Mouse (Mus musculus) telencephalon, adult 2 months (tissue): ENCODE results near the gene Lonp1.
A peak's percentile ranks its signal among the peaks of the same experiment; 100 is the strongest.

ENCODE experiments used
- DNase-seq: peaks from one replicate; pipeline ENCODE4 v3.0.0-alpha.2; 2011; ENCODE audit warnings: low read depth, low spot score

Gene Lonp1

DNA sequence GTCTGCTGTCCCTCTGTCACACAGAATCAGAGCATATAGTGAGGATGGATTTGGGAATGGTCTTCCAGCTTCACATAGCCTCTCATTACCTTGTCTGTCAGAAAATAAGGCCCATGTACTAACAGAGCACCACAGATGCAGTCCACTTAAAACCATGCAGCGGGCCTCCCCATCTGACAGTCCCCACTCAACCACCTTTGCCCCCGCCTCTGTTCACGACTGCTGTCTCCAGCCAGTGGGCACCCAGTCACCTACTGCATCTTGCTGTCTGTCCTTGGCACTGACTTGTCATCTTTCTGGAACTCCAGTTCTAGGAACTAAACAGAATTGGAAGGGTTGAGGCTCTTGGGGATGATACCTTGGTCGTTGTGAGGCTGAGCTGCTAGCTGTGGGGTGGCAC is 37.8 kb downstream of the Lonp1 start:
- no peak for DNase-seq

- no peak for DNase-seq
Measured at GRCm38 (mm10) chr17:56587773-56588172, 38.9 kb downstream of the Lonp1 start.

DNA sequence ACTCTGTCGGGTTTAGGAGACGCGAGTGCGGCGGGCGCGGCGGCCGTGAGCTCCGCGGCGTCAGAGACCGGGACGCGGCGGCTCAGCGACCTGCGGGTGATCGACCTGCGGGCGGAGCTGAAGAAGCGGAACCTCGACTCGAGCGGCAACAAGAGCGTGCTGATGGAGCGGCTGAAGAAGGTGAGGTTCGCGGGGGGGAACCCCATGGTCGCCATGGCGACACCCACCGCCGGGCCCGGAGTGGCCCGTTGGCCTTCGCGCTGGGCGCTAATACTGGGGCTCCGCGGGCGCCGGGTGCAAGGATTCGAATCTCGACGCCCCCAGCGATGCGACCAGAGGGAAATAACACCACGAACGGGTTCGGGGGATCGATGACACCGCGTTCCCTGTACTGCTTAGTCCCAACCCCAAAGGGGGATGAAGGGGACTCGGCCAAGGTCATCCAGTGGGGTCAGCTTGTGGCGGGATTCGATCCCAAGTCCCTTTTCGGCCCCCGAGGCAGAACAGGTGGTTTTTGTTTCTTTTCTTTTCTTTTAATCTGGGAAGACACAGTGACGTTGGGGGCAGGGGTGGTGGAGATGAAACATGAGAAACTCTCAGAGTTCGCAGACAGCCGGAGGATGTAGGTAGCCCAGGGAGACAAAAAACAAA is 41.4 kb downstream of the Lonp1 start:
- peak; percentile 16 for DNase-seq

- DNase-seq, result peak; percentile 98
Measured at GRCm38 (mm10) chr17:56584257-56585130, 42.2 kb downstream of the Lonp1 start, which contains the start of the genes Safb2 and Safb. Safb2 (minus strand) TSS chr17:56584585. Safb (plus strand) TSS chr17:56584825.

DNA sequence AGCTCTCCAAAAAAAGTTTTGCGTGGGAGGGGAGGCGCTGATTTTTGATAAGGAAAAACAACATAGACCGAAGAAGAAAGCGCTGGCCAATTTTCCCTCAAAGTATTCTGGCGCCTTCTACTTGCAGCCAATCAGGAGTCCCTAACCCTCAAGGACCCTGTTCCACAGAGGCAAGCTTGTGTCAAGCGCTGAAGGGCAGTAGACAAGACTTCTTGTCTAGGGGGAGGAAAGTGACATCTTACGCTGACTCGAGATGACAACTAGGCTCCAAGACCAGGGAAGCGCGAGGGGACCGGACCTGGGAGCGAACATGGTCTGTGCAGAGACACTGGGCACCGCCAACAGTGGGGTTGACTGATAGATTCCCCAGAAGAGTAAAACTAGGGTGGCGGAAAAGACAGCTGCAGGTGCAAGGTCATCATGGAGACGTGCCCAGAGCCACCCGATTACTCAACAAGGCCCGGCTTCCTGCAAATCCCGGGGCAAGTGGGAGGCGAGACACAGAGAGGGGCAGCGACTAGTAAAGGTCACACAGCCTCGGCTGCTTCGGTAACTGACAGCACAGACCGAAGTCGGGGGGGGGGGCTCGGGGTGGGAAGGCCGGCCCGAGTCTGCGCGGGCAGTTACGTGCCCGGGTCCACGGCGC is 43.0 kb downstream of the Lonp1 start:
- DNase-seq, result no peak

DNA sequence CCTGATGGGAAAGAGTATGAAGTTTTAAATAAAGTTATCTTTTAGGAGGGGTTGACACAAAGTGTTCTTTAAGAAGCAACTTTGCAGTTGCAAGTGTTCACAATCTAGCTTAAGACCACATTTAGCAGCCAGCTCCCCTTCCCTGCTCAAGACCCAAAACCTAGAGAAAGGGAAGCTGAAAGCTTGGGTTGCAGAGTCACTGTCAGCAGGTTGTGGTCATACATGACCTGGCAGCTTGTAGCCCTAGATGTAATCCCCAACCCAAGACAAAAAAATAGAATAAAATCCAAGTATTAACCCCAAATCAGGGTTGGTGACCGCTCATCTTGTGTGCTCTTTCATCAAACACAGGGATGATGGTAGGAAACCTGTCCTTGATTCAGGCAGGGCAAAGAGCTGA is 43.6 kb downstream of the Lonp1 start:
- no peak for DNase-seq

GRCm38 (mm10) chr17:56572939-56573338 is 53.7 kb downstream of the Lonp1 start:
- no peak for DNase-seq

GRCm38 (mm10) chr17:56572154-56572553 is 54.5 kb downstream of the Lonp1 start:
- no peak for DNase-seq

DNA sequence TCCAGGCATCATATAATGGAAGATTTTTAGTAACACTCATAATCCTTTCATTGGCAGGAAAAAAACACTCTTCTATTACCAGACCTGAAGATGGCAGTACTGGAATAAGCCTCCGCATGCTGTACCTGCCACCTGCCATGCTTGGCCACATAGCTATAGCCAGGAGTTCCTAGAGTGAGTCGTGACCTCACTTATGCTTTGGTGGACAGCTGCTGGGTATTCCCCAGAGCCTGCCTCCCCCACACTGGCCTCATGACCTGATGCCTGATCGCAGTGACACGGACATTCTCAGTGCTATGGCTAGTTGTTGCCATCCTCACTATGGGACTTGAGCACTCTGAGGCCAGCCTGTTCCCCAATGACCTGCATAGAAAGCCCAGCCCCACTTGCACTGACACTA is 56.4 kb downstream of the Lonp1 start:
- DNase-seq, result no peak

DNA sequence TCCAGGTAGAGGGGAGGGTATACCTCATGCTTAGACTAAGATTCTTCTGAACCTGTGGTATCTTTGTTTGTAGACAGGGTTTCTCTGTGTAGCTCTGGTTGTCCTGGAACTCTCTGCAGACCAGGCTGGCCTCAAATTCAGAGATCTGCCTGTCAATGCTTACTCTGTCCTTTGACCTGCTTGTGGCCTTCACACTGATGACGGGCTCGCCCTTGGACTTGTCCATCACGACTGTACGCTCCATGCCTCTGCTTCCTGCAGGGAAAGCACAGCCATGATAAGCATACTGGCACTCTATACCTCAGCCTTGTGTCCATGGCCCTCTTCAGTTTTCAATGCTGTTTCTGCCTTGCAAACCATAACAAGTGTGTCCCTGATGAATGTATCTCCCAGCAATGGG is 59.3 kb downstream of the Lonp1 start:
- no peak for DNase-seq

- no peak for DNase-seq
Measured at GRCm38 (mm10) chr17:56566918-56567317, 59.8 kb downstream of the Lonp1 start.

DNA sequence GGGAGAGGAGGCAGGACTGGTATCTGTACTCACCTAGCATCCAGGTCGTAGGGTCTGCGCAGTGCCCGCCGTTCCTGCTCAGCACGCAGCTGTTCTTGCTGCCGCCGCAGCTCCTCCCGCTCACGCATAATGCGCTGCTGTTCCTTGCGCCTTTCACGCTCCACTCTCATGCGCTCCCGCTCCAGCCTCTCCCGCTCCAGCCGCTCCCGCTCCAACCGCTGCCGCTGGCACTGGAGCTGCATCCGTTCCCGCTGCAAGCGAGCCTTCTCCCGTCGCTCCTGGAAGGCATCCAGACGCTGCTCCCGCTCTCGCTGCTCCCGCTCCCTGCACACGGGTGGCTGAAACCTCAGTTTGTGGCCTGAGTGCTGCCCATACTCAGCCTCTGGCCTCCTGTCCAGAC is 60.4 kb downstream of the Lonp1 start:
- no peak for DNase-seq
